Mouse (Mus musculus): ENCODE results near the gene Nfatc2ip. TPM values are rescaled to one million over a fixed set of nuclear protein-coding genes. Genes with fewer than 3 reads are reported as not detected.
A peak's percentile ranks its signal among the peaks of the same experiment; 100 is the strongest.

Nfatc2ip gene
- polyA plus RNA-seq, 1 experiment from 2014 or later: 3.8 TPM

DNA sequence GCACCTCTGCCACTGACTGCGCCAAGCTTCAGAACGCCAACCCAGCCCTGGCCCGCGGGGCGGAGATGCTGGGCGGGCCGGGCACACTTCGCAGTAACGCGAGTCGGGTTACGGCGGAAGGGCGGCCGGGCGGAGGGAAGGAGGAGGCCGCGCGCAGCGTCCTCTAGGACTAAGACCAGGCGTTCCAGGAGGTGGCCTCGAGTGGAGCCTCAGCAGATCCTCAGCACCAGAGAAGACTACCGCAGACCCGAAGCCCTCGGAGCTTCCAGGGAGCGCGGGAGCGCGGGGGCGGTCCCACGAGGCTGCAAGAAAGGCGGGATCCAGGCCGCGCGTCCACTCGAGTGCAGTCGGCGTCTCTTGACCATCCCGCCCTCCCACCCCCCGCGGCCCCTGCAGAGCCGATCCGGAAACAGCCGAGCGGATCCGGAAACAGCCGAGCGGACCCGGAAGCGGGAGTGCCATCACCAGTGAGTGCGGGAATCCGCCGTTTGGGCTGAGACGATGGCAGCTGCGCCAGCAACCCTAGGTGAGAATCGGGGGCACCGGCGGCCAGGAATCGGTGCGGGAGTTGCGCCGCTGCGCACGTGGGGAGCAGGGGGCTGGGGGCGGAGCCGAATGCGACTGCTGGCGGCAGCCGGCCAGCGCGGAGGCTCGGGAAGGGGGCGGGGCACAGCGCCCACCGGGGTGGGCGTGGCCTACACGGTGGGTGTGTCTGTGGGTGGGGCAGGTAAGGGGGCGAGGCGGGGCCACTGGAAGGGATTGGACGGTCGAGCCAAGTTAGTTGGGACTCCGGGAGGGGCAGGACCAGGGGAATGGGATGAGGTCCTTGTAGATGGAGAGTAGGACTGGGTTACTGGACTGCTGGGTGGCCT, 32.3 kb upstream of the Nfatc2ip start, which contains the start of gene Rabep2:
TSS of gene Rabep2 (plus strand) at position 129 of the 872 bp plus-strand sequence.
- Histone ChIP-seq H3K9me3 (replicated peaks) (no peaks in the 10 kb centered on the region), H3K9ac (peak within 1 kb of the TSS; percentile 81), H3K27ac (peak within 1 kb of the TSS; percentile 90), H3K4me1 (peaks cover 15% of the 10 kb centered on the region), H3K36me3 (peaks cover 6% of the 10 kb centered on the region; the same call in 1 of the 2 replicates), H3K4me3 (peak within 1 kb of the TSS; percentile 58), H3K4me2 (replicated peaks) (peak within 1 kb of the TSS; percentile 73), H3K27me3 (no peaks in the 10 kb centered on the region)
- peak; percentile 95 for ATAC-seq (ENCODE audit: low FRiP score)
- under 1% methylated on average over 82 of the region's 82 CpGs for WGBS

DNA sequence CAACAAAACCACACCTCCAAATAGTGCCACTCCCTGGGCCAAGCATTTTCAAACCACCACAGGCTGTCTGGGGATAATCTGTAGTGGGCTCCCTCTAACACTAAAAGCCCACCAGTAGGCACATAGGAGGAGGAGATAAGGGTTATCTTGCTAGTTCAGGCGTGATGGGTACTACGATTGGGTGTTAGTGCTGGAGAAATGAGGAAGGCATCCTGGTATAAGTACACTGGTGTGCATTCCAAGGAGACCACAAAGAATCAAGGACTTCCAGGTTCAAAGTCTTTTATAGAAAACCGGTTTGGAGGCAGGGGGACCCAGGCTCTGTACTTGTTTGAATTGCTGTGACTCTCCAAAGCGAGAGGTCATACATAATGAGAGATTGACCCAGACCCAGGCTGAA, 31.6 kb upstream of the Nfatc2ip start:
- Histone ChIP-seq H3K9me3 (replicated peaks) (no peaks in the 10 kb centered on the region), H3K27ac (peak overlapping the region; percentile 90), H3K4me2 (replicated peaks) (peak overlapping the region; percentile 73), H3K4me1 (peaks cover 15% of the 10 kb centered on the region), H3K9ac (peak overlapping the region; percentile 81), H3K4me3 (peak overlapping the region; percentile 58), H3K27me3 (no peaks in the 10 kb centered on the region), H3K36me3 (peaks cover 6% of the 10 kb centered on the region; the same call in 1 of the 2 replicates)
- 0 out of 2 replicates have a peak, but pooled peaks have one; percentile 1 for ATAC-seq (ENCODE audit: low FRiP score)
- 20% methylated on average over 4 of the region's 4 CpGs for whole genome bisulfite sequencing

DNA sequence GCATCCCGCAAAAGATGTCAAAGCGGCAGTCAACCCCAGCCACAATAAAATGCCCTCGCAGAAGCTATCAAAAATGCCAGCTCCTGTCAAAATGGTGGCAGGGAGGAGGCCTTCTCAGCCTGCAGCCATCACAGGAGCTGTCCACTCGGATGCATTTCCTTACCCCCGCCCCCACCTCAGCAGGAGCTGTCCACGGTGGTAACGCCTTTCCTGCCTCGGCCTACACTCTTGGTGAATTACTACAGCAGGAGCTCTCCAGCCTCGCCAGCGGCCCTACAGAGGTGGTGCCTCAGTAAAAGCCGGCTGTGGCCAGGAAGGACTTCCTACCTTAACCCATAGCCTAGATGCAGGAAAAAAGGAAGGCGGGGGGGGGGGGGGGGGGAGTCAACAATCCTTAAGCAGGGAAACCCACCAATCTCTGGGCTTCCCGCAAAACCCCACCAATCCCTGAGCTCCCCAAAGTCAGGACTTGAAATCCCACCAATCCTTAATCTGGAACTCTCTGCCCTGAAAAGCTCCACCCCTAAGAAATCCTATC, 30.9 kb upstream of the Nfatc2ip start:
- no peak overlapping the region for H3K27ac ChIP-seq
- H3K9ac ChIP-seq: no peak overlapping the region
- ATAC-seq (ENCODE audit: low FRiP score): no peak
- H3K9me3 ChIP-seq (replicated peaks): no peaks in the 10 kb centered on the region
- H3K4me2 ChIP-seq (replicated peaks): peak overlapping the region; percentile 73
- 53% methylated on average over 12 of the region's 13 CpGs for WGBS
- H3K4me3 ChIP-seq: no peak overlapping the region
- H3K4me1 ChIP-seq: peaks cover 15% of the 10 kb centered on the region
- H3K36me3 ChIP-seq: peaks cover 3% of the 10 kb centered on the region; the same call in 1 of the 2 replicates
- no peaks in the 10 kb centered on the region for H3K27me3 ChIP-seq

DNA sequence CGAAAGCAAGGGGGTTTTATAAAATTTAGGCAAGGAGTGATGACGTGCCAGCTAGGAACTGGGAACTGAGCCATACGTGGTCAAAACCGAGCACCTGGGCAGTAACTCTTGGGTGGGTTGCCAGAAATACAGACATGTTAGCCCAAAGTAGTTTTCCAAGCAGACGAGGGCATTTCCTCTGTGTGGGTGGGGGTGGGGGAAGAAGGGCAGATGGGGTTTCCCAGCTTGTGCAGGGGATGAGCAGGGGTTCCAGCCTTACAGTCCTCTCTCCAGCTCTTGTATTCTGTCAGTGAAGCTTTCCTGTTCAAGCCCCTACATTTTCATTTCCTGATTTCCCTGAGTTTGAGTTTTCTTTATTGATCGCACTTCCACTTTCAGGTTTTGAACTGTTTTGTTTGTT, 27.6 kb upstream of the Nfatc2ip start:
- Histone ChIP-seq H3K9ac (no peak overlapping the region), H3K4me1 (peaks cover 10% of the 10 kb centered on the region), H3K9me3 (replicated peaks) (no peaks in the 10 kb centered on the region), H3K4me2 (replicated peaks) (no peak overlapping the region), H3K4me3 (no peak overlapping the region), H3K36me3 (no peaks in the 10 kb centered on the region), H3K27me3 (no peaks in the 10 kb centered on the region), H3K27ac (no peak overlapping the region)
- ATAC-seq (ENCODE audit: low FRiP score): no peak
- WGBS: 83% methylated on average over 6 of the region's 6 CpGs

DNA sequence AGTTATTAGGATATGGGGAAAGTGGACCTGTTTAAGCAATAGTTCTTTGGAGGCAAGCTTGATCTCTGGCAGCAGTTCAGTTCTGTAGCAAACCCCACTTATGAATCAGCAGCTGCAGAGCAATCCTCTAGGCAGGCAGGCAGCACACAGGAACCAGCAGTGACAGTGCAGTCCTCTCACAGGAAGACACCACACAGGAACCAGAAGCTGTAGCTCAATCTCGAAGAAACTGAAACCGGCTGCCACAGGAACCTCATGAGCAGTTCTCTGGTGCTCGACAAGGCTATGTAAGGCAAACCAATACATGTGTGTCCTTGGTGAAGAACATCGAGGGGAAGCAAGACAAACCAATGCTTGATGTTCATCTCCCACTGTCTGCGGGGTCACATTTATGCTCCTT, 25.2 kb upstream of the Nfatc2ip start:
- no peaks in the 10 kb centered on the region for H3K9me3 ChIP-seq (replicated peaks)
- H3K27ac ChIP-seq: no peak overlapping the region
- H3K4me2 ChIP-seq (replicated peaks): no peak overlapping the region
- H3K36me3 ChIP-seq: no peaks in the 10 kb centered on the region
- no peak overlapping the region for H3K9ac ChIP-seq
- no peak for ATAC-seq (ENCODE audit: low FRiP score)
- H3K4me1 ChIP-seq: peaks cover 3% of the 10 kb centered on the region; the same call in 1 of the 2 replicates
- no peak overlapping the region for H3K4me3 ChIP-seq
- WGBS: 79% methylated on average over 5 of the region's 5 CpGs
- H3K27me3 ChIP-seq: no peaks in the 10 kb centered on the region

DNA sequence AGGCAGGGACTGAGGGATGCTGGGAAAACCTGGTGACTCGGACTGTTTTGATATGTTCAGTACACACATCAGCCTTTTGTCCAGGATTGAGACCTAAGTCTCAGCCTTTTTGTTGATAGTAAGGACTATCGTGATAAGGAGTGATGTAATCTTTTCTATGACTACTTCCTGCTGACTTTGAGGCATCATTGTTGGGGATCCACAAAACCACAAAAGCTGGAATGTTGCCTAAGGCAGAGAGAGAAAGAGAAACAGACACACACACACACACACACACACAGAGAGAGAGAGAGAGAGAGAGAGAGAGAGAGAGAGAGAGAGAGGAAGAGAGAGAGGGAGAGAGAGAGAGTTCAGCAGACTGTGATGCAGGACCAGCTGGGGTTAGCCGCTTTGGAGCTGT, 22.0 kb upstream of the Nfatc2ip start:
- no peaks in the 10 kb centered on the region for H3K9me3 ChIP-seq (replicated peaks)
- H3K27ac ChIP-seq: no peak overlapping the region
- peaks cover 6% of the 10 kb centered on the region; the same call in 1 of the 2 replicates for H3K4me1 ChIP-seq
- H3K4me3 ChIP-seq: no peak overlapping the region
- H3K9ac ChIP-seq: no peak overlapping the region
- no peak for ATAC-seq (ENCODE audit: low FRiP score)
- no peaks in the 10 kb centered on the region for H3K36me3 ChIP-seq
- no peak overlapping the region for H3K4me2 ChIP-seq (replicated peaks)
- WGBS: 77% methylated on average over 3 of the region's 3 CpGs
- no peaks in the 10 kb centered on the region for H3K27me3 ChIP-seq

DNA sequence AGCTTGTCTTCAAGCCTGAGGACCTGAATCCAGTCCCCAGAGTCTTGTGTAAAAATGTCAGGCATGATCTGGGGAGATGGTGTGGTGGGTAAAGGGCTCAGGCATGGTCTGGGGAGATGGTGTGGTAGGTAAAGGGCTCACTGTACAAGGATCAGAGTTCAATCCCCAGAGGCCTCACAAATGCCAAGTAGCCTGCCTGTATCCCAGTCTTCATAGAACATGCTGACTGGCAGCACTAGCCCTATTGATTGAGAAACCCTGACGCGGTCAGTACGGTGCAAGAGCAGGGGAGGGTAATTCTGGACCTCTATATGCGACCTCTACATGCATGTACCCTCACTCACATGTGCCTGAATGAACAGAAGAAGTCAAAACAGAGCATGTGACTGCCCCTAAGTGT, 21.1 kb upstream of the Nfatc2ip start:
- no peak overlapping the region for H3K27ac ChIP-seq
- WGBS: 81% methylated on average over 4 of the region's 4 CpGs
- H3K4me3 ChIP-seq: no peak overlapping the region
- H3K36me3 ChIP-seq: no peaks in the 10 kb centered on the region
- no peaks in the 10 kb centered on the region for H3K27me3 ChIP-seq
- H3K4me1 ChIP-seq: peaks cover 6% of the 10 kb centered on the region; the same call in 1 of the 2 replicates
- no peak overlapping the region for H3K4me2 ChIP-seq (replicated peaks)
- no peak overlapping the region for H3K9ac ChIP-seq
- ATAC-seq (ENCODE audit: low FRiP score): no peak
- H3K9me3 ChIP-seq (replicated peaks): no peaks in the 10 kb centered on the region

DNA sequence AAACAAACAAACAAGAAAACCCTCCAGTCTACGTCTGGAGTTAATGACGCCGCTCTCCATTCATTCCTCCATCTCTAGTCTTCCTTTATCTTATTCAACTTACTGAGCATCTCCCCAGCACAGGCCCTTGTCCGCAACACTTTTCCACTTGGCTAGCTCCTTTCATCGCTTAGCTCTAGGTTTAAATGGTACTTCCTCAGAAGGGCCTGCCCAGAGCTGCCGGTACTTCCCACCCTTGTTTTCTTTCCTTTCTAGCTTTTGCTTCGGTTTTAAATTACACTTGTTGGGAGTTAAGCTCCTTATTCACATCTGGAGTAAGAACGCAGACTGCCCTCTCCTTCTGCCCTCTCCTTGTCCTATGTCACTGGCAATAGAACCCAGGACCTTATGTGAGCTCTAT, 20.5 kb upstream of the Nfatc2ip start:
- H3K4me2 ChIP-seq (replicated peaks): no peak overlapping the region
- H3K27me3 ChIP-seq: no peaks in the 10 kb centered on the region
- H3K36me3 ChIP-seq: no peaks in the 10 kb centered on the region
- no peak overlapping the region for H3K9ac ChIP-seq
- peaks cover 6% of the 10 kb centered on the region; the same call in 1 of the 2 replicates for H3K4me1 ChIP-seq
- H3K4me3 ChIP-seq: no peak overlapping the region
- no peaks in the 10 kb centered on the region for H3K9me3 ChIP-seq (replicated peaks)
- WGBS: 19% methylated on average over 8 of the region's 8 CpGs
- H3K27ac ChIP-seq: no peak overlapping the region
- no peak for ATAC-seq (ENCODE audit: low FRiP score)

DNA sequence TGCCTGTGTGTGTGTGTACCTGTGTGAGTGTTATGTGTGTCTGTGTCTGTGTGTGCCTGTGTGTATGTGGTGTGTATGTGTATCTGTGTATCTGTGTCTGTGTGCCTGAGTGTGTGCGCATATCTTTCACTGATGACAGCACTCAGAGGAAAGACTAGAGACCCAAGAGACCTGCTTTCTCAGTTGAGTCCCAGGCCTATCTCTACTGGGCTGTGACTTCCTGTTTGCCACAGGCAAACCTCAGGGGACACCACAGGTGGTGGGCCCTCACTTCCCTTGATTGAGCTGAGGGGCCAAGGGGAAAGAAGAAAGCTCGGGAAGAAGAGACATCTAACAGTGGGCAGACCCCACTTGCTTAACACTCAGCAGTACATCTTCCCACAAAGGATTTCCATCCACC, 20.1 kb upstream of the Nfatc2ip start:
- no peaks in the 10 kb centered on the region for H3K36me3 ChIP-seq
- no peak overlapping the region for H3K4me3 ChIP-seq
- no peak overlapping the region for H3K27ac ChIP-seq
- peaks cover 6% of the 10 kb centered on the region; the same call in 1 of the 2 replicates for H3K4me1 ChIP-seq
- no peaks in the 10 kb centered on the region for H3K9me3 ChIP-seq (replicated peaks)
- WGBS: 59% methylated on average over 2 of the region's 2 CpGs
- H3K27me3 ChIP-seq: no peaks in the 10 kb centered on the region
- H3K9ac ChIP-seq: no peak overlapping the region
- H3K4me2 ChIP-seq (replicated peaks): no peak overlapping the region
- no peak for ATAC-seq (ENCODE audit: low FRiP score)

DNA sequence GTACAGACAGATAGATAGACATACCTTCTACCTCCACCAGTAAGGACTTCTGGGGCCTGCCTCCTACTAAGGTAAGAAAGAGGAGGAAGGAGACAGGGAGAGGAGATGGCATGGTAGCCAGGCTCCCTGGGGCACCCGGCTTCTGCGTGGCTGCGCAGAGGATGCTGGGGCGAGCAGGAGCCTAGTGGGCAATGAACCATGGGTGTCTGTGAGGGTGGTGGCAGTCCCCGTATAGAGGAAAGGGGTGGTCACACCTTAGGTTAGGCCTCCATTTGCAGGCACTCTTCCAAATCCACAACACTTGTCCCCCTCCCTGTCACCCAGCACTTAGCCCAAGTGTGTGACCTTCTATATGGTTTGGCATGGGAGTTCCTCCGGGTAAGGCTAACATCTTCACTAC, 18.2 kb upstream of the Nfatc2ip start, which contains the start of gene Cd19:
TSS of gene Cd19 (minus strand) at position 165 of the 400 bp plus-strand sequence.
- H3K27me3 ChIP-seq: no peaks in the 10 kb centered on the region
- H3K9ac ChIP-seq: no peak within 1 kb of the TSS
- no peak within 1 kb of the TSS for H3K4me3 ChIP-seq
- H3K36me3 ChIP-seq: no peaks in the 10 kb centered on the region
- ATAC-seq (ENCODE audit: low FRiP score): no peak
- no peak within 1 kb of the TSS for H3K4me2 ChIP-seq (replicated peaks)
- 93% methylated on average over 6 of the region's 6 CpGs for WGBS
- H3K4me1 ChIP-seq: peaks cover 6% of the 10 kb centered on the region; the same call in 1 of the 2 replicates
- no peaks in the 10 kb centered on the region for H3K9me3 ChIP-seq (replicated peaks)
- no peak within 1 kb of the TSS for H3K27ac ChIP-seq

DNA sequence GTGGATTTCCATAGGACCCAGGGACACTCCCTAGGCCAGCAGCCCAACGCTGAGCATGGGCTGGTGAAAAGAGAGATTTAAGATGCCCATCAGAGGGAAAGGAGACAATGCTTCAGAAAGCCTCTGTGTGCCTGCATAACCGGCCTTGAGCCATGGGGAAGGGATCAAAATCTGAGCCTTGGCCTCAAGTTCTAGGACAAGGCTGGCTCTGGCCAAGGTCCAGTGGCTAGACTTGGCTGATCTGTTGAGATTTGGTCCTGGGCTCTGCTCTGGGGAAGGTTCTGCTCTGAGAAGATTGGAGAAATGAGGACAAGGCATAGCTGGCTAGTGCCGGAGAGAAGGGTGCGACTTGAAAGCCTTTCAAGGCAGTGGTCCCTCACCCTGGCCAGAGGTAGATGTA, 14.5 kb upstream of the Nfatc2ip start:
- Histone ChIP-seq H3K9ac (no peak overlapping the region), H3K4me2 (replicated peaks) (no peak overlapping the region), H3K4me3 (no peak overlapping the region), H3K4me1 (no peaks in the 10 kb centered on the region), H3K9me3 (replicated peaks) (no peaks in the 10 kb centered on the region), H3K27me3 (no peaks in the 10 kb centered on the region), H3K36me3 (no peaks in the 10 kb centered on the region), H3K27ac (no peak overlapping the region)
- WGBS: 93% methylated on average over 4 of the region's 4 CpGs
- ATAC-seq (ENCODE audit: low FRiP score): no peak

DNA sequence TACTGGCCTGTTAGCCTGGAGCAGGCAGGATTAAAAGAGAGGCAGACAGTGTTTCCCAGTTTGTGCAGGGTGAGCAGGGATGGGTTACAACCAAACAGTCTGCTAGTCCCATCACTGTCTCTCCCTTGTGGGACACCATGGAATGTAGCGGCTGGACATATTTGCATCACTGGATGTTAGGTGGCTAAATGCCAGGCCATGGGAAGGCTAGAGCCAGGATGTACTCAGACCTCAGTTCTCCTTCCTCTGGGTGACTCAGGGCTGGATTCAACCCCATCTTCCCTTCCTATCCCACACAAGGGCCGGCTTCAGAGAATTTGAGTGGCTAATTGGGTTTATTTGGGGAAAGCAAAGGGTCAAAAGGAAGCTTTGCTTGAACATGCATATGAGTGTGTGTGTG, 12.1 kb upstream of the Nfatc2ip start:
- no peaks in the 10 kb centered on the region for H3K36me3 ChIP-seq
- no peaks in the 10 kb centered on the region for H3K27me3 ChIP-seq
- H3K9me3 ChIP-seq (replicated peaks): no peaks in the 10 kb centered on the region
- 76% methylated on average over 2 of the region's 2 CpGs for WGBS
- H3K4me1 ChIP-seq: no peaks in the 10 kb centered on the region
- no peak overlapping the region for H3K4me3 ChIP-seq
- no peak for ATAC-seq (ENCODE audit: low FRiP score)
- no peak overlapping the region for H3K9ac ChIP-seq
- H3K4me2 ChIP-seq (replicated peaks): no peak overlapping the region
- no peak overlapping the region for H3K27ac ChIP-seq
